Mouse (Mus musculus) stomach, postnatal 0 days (tissue): ENCODE measurements around the gene Acp2.

Source experiments
- CTCF ChIP-seq: IDR thresholded peaks from 2 replicates; pipeline ENCODE4 v1.5.1; 2016; ENCODE audit warnings: antibody characterized with exemption, low read depth, mild to moderate bottlenecking, moderate library complexity
- EP300 ChIP-seq: optimal IDR thresholded peaks from 2 replicates; pipeline ENCODE3; 2016; ENCODE audit warnings: antibody characterized with exemption

DNA sequence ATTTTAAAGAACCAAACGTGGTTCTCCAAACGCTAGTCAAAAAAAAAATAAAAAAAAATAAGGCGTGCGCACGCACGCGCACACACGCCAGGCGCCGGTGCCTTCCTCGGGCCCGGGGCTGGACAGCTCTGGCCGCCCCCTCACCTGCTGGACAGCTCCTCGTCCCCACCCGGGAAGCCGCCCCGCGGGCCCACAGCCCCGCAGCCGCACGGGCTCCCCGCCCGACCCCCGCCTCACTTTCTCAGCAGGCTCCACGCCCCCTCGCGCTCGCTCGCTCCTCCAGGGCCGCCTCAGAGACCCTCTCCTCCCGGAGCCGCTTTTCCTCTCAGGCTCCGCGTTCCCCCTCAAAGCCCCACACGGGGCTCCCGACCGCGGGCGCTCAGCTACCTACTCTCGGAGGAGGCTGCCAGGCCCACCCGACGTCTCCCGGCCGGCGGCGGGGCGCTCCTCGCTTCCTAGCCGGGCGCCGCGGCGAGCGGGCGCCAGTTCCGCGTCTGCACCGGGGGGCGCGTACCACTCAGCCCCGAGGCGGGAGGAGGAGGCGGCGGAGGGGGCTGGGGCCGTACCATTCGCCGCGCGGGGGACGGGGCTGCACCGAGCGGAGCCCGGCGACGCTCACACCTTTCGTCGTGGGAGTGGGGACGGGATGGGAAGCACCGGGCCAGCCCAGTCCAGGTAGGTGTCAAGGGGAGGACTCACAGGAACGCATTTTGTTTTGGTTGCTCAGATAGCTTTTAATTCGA, 20.1 kb upstream of the Acp2 start:
- TF ChIP-seq CTCF (no peak), EP300 (no peak)
